Mouse (Mus musculus): Measurements from ENCODE around the gene Cks2. TPM values are rescaled to one million over a fixed set of nuclear protein-coding genes. Genes with fewer than 3 reads are reported as not detected.

Gene Cks2
- polyA plus RNA-seq, 1 experiment from 2014 or later: 40.0 TPM

DNA sequence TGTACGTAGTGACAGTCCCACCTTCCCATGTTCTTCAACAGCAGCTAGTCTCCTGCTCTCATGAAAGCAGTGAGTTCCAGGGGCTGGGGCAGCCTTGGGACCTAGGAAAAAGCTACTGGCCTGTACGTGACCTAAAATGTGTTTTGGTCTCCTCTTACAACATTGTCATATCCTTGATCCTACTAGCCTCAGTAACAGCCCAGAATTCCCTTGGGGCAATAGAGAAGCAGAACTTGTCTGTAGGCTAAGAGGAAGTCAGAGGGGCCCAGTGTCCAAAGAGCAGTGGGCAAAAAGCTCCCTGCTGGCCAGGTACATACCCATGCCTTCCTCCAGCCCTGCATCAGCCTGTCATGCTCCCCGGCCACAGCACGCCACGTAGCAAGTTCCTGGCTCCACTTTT lies 41.9 kb downstream of the Cks2 start:
- no peak for ATAC-seq (ENCODE audit: low FRiP score)
- Histone ChIP-seq H3K36me3 (peaks cover 65% of the 10 kb centered on the region), H3K4me2 (no peak overlapping the region)

DNA sequence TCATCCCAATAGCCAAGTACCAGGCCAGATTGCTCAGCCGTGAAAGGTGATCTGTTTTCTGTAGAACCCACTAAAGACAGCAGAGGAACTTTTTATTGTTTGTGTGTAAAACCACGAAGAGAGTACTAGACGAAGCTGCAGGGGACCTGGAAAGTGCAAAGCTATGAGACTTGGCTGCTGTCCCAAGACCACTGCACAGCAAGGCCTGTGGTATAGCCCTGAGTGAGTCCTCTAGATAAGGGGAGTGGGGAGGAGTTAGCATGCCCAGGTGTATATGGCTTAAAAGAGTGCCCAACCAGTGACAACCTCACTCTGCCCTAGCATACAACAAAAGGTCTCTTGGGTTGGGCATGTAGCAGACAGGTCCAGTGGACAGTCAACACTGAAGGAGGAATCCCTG lies 43.7 kb downstream of the Cks2 start:
- Histone ChIP-seq H3K27me3 (replicated peaks) (no peaks in the 10 kb centered on the region), H3K36me3 (peaks cover 49% of the 10 kb centered on the region)
- 54% methylated on average over 3 of the region's 3 CpGs for WGBS

More for the DNA sequence above, 41.9 kb downstream of the Cks2 start:
- no peaks in the 10 kb centered on the region for H3K4me1 ChIP-seq
- no peaks in the 10 kb centered on the region for H3K9me3 ChIP-seq (replicated peaks)
- H3K9ac ChIP-seq (replicated peaks): no peak overlapping the region
- no peak overlapping the region for H3K27ac ChIP-seq (replicated peaks)
- no peaks in the 10 kb centered on the region for H3K27me3 ChIP-seq (replicated peaks)
- 96% methylated on average over 5 of the region's 5 CpGs for WGBS
- no peak overlapping the region for H3K4me3 ChIP-seq (replicated peaks)

GRCm38 (mm10) chr13:51696481-51696880 lies 51.4 kb downstream of the Cks2 start:
- no peaks in the 10 kb centered on the region for H3K27me3 ChIP-seq (replicated peaks)
- no peak overlapping the region for H3K4me3 ChIP-seq (replicated peaks)
- peaks cover 17% of the 10 kb centered on the region for H3K36me3 ChIP-seq
- no peaks in the 10 kb centered on the region for H3K4me1 ChIP-seq
- H3K9ac ChIP-seq (replicated peaks): no peak overlapping the region
- ATAC-seq (ENCODE audit: low FRiP score): no peak
- H3K4me2 ChIP-seq: no peak overlapping the region
- no peak overlapping the region for H3K27ac ChIP-seq (replicated peaks)
- no peaks in the 10 kb centered on the region for H3K9me3 ChIP-seq (replicated peaks)

More for the DNA sequence above, 43.7 kb downstream of the Cks2 start:
- H3K9me3 ChIP-seq (replicated peaks): no peaks in the 10 kb centered on the region
- H3K4me1 ChIP-seq: no peaks in the 10 kb centered on the region
- H3K9ac ChIP-seq (replicated peaks): no peak overlapping the region
- no peak overlapping the region for H3K27ac ChIP-seq (replicated peaks)
- no peak overlapping the region for H3K4me3 ChIP-seq (replicated peaks)
- H3K4me2 ChIP-seq: no peak overlapping the region
- no peak for ATAC-seq (ENCODE audit: low FRiP score)

GRCm38 (mm10) chr13:51697455-51697854 lies 52.4 kb downstream of the Cks2 start:
- no peak overlapping the region for H3K4me3 ChIP-seq (replicated peaks)
- no peak overlapping the region for H3K27ac ChIP-seq (replicated peaks)
- H3K27me3 ChIP-seq (replicated peaks): no peaks in the 10 kb centered on the region
- H3K4me1 ChIP-seq: no peaks in the 10 kb centered on the region
- no peak overlapping the region for H3K4me2 ChIP-seq
- no peak for ATAC-seq (ENCODE audit: low FRiP score)
- no peaks in the 10 kb centered on the region for H3K9me3 ChIP-seq (replicated peaks)
- peaks cover 20% of the 10 kb centered on the region for H3K36me3 ChIP-seq
- WGBS: 85% methylated on average over 6 of the region's 6 CpGs
- no peak overlapping the region for H3K9ac ChIP-seq (replicated peaks)

DNA sequence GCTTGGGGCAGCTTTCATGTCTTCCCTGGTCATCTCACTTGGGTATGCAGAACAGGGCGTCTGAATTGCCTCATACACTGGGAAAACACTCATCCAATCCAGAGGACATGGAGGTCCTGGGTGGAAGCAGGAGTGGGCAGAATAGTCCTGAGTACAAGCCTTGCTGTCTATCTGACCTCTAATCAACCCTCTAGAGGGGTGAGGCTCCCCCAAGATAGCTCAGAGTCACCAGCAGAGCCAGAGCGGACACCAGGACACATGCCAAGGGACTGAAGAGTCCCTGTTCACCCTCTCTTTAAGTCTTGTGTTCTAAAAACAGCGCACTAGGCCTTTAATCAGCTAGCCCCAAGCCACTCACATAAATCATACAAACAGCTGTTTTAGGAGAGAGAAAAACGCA lies 52.9 kb downstream of the Cks2 start:
- Histone ChIP-seq H3K9me3 (replicated peaks) (no peaks in the 10 kb centered on the region), H3K27me3 (replicated peaks) (no peaks in the 10 kb centered on the region), H3K4me1 (no peaks in the 10 kb centered on the region), H3K4me3 (replicated peaks) (no peak overlapping the region), H3K4me2 (no peak overlapping the region), H3K9ac (replicated peaks) (no peak overlapping the region), H3K36me3 (peaks cover 23% of the 10 kb centered on the region), H3K27ac (replicated peaks) (no peak overlapping the region)
- no peak for ATAC-seq (ENCODE audit: low FRiP score)
- 75% methylated on average over 4 of the region's 4 CpGs for WGBS

DNA sequence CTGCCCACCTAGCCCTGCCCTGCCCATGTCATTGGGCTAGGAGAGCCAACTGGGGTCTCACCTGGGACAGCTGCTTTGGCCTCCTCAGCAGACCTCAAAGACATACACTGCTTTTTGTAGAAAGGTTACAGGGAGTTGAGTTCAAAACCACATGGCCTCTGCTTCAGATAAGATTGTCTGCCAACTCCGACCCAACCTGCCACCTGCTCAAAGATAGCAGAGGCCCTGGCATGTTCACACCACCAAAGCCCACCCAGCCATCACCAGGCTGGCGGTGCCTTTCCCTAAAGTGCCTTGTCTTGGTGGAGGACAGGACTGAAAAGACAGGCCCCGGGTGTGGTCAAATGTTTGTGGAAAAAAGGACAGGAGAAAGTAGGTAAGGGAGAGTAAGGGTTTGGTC lies 53.3 kb downstream of the Cks2 start:
- no peak overlapping the region for H3K4me3 ChIP-seq (replicated peaks)
- peaks cover 28% of the 10 kb centered on the region for H3K36me3 ChIP-seq
- no peak overlapping the region for H3K4me2 ChIP-seq
- no peaks in the 10 kb centered on the region for H3K9me3 ChIP-seq (replicated peaks)
- no peak for ATAC-seq (ENCODE audit: low FRiP score)
- no peaks in the 10 kb centered on the region for H3K4me1 ChIP-seq
- H3K27ac ChIP-seq (replicated peaks): no peak overlapping the region
- WGBS: 91% methylated on average over 3 of the region's 3 CpGs
- H3K27me3 ChIP-seq (replicated peaks): no peaks in the 10 kb centered on the region
- H3K9ac ChIP-seq (replicated peaks): no peak overlapping the region

Other genes starting within 250 kb of the Cks2 start
- gene S1pr3, start 236.6 kb upstream of the Cks2 start, polyA plus RNA-seq (2015; fragmentation: Nextera tagmentation; extraction: Ambion mirVana): 12.5 and 27.9 TPM in 2 replicates
- gene Shc3, start 75.8 kb upstream of the Cks2 start, polyA plus RNA-seq (2015; fragmentation: Nextera tagmentation; extraction: Ambion mirVana): 7.0 and 7.5 TPM in 2 replicates
- 26.7 and 28.0 TPM in 2 replicates for gene Secisbp2, start 6.5 kb downstream of the Cks2 start, polyA plus RNA-seq (2015; fragmentation: Nextera tagmentation; extraction: Ambion mirVana)
- 15.2 and 17.9 TPM in 2 replicates for gene Sema4d, start 148.5 kb downstream of the Cks2 start, polyA plus RNA-seq (2015; fragmentation: Nextera tagmentation; extraction: Ambion mirVana)
- 32.1 and 35.4 TPM in 2 replicates for gene Gadd45g, start 201.4 kb downstream of the Cks2 start, polyA plus RNA-seq (2015; fragmentation: Nextera tagmentation; extraction: Ambion mirVana)